Mouse (Mus musculus): ENCODE data around the gene Slc7a14.

The Slc7a14 gene

DNA sequence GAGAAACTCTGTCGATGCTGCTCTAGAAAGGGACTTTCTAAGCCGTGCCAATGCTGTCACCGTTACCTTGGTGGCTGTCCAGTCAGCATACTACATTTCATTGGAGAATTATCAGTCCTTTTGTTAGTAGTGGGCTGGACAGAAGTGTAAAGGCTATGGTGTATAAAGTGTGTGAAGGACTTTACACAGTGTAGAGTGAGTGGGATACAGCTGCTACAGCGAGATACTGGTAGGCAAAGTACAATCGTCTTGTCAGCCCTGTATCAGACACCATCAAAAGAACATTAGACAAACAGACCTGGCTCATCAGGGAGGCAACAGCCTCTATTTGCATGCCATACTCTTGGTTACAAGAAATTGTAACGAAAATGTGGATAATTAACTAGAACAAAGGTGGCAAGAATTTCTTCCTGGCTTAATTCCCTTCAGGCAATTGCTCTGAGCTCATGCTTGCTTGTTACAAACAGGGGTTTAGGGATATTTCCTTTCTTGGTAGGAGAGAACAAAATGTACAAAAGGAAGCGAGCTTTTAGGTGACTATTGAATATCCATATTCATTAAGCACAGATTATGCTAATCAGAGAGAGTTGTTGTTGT lies 48.7 kb downstream of the Slc7a14 start:
- intact Hi-C loops (cut with DNase I) = no loop called here

GRCm38 (mm10) chr3:31260964-31261346 lies 49.2 kb downstream of the Slc7a14 start:
- intact Hi-C loops (cut with DNase I) = no loop called here

DNA sequence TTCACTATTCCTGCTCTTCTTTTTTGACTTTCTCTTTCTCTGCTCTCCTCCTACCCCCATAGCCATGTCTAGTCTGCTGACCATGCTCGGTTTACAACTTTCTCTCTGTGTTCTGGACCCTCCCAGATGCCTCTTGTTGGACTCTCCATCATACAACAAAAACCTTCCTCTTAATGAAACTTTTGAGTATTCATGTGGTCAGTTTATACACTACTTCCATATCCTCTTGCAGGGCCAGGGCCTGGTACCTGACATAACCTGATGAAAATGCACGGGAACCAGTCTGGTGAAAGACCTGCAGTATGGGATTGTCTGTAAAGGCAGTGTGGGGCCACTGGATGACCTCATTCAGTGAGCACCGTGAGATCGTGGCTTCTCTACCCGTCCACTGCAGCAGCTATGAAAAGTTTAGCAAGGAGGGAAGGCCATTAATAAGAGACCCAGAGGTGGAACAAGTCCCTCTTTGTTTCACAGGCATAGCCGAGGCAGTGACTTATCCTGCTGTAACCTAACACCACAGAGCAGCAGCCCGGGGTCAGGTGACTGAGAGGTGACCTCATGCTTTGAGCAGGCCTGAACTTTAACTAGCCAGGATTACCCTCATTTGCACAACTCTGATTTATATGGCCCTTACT lies 49.7 kb downstream of the Slc7a14 start:
- intact Hi-C loops (cut with DNase I) = no loop called here

DNA sequence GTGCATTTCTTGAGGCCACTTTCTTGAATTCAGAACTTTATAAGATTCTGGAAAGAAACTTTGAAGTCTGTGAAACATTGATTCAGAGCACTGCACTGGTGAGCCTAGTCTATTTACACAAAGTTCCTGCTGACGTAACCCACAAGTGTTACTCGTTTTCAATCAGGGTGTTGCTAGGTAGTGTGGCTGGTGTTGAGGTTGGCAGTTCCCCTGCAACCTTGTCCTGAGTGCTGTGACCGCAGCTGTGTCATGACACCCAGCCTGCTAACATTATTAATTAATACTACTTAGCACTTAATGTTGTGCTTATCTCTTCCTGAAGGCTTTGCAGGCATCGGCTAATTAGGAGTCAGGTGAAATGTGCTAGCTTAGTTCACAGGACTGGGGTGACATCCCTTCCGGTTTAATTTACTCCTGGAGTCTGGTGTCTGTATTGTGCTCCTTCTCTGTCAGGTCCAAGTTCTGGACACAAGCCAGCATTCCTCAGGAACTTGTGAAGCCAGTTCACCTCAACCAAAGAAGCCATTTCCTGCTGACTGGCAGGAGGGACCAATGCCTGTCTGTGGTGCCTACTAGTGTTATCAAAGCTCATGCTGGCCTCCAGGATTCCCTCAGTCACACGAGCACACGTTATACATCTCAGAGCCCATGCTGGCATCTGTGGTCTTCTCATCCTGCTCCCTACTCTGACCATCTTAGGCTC lies 50.5 kb downstream of the Slc7a14 start:
- intact Hi-C loops (cut with DNase I) = no loop called here

DNA sequence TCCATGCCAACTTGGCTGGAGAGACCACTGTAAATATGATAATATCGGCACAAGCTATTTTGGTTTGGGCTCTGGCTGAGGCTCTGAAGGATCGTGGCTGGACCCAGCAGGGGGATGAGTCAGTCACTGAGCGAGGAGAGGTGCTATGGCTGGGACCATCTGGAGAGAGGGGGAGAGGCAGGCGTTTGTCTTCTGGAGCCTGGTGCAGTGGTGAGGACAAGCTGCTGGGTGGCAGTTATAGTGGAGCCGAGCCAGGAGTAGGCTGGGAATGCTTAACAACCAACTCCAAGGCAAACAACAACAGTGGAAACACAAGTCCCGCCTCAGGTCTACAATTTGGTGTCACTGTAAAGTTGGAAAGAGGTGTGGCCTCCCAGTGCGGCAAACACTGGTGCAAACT lies 55.8 kb downstream of the Slc7a14 start:
- intact Hi-C loops (cut with DNase I) = no loop called here

DNA sequence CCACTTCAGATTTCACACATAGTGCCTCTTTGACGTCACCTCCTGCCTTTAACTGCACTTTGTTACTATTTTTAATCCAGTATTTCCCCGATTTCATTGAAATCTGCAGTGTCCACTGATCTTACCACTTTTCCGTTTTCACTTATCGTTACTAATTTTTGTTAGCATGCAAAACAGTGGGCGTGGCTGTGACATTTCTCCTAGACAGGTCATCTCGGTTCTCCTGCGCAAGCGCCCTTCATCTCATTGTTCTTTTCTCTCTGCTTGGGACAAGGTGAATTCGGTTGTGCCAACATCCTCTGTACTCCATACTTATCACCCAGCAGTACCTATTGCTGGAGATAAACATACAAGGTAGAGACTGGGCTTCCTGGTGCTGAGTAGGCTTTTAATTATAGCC lies 56.3 kb downstream of the Slc7a14 start:
- intact Hi-C loops (cut with DNase I) = no loop called here

GRCm38 (mm10) chr3:31252566-31252965 lies 57.6 kb downstream of the Slc7a14 start:
- intact Hi-C loops (cut with DNase I) = no loop called here

DNA sequence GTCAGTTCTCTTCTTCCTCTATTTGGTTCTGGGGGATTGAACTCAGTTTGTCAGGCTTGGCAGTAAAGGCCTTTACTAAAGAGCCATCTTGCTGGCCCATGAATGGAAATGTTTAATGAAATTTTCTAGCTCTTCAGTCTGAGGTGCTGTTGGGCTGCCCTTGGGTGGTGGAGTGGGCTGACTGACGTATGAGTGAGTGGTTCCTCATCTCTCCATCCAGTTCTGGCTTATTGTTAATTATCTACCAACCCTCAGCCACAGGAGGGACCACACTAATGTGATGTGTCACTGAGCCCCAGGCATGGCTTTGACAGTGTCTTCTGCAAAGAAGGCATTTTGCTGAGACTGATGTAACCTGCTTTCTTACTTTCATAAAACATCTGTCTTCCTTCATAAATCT lies 66.7 kb downstream of the Slc7a14 start:
- intact Hi-C loops (cut with DNase I) = no loop called here

DNA sequence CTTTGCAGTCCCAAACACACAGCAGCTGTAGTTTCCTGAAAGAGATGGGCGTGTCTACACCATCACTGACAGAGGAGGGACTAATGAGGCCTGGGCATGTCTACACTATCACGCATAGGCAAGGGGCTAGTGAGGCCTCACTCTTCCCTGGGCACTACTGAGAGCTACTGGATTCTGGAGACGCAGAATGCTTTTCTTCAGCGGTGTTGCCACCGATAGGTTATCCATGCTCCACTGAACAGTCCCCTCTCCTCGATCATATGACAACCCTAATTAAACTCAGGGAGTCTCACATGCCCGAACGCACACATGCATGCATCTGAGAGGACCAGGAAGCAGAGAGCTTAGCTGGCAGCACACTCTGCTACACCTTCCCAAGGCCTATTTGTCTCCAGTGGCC lies 69.3 kb downstream of the Slc7a14 start:
- intact Hi-C loops (cut with DNase I) = no loop called here

DNA sequence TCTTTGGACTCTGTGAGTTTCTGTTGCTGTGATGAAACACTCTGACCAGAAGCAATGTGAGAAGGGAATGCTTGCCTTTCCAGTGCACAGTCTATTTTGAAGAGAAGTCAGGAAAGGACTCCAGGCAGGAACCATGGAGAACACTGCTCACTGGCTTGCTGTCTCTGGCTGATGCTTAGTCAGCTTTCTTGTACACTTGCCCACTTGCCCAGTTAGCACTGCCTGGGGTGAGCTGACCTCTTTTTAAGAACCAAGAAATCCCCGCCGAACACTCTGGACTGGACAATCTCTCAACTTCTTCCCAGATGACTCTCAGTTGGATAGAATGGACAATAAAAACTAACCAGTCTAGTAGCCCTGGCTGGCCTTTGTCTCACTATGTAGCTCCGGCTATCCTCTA lies 70.5 kb downstream of the Slc7a14 start:
- intact Hi-C loops (cut with DNase I) = loop anchor here (2.0 to 10.0 kb wide), 3 partner anchors 93 to 363 kb away; no protein-coding TSS in a partner anchor

- intact Hi-C loops (cut with DNase I) = loop anchor here (2.0 to 10.0 kb wide), 3 partner anchors 91 to 364 kb away; no protein-coding TSS in a partner anchor
Observed at GRCm38 (mm10) chr3:31237936-31238335, 72.2 kb downstream of the Slc7a14 start.

DNA sequence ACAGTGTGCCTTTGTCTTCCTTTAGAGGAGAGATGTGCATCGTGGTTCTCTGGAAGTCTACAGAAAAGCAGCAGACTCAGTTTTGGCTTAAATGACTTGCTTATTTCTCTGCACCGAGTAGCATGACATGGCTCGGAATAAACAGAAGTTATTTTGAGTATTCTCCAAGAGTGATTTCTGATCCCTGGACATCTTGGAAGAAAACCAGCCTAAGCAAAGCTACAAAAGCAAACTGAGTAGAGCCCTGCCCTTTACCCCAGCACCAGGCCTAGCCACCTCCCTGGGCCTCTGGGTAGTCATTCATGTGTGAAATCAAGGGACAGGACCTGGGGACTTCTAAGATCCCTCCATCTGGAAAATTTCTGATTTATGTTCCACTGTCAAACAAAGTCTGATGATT lies 74.0 kb downstream of the Slc7a14 start:
- intact Hi-C loops (cut with DNase I) = loop anchor here (5.0 to 10.0 kb wide), 2 partner anchors 181 to 366 kb away; no protein-coding TSS in a partner anchor

- intact Hi-C loops (cut with DNase I) = loop anchor here (10.0 kb wide), 1 partner anchor 180 kb away; no protein-coding TSS in a partner anchor
Observed at GRCm38 (mm10) chr3:31234356-31234755, 75.8 kb downstream of the Slc7a14 start.

GRCm38 (mm10) chr3:31233746-31234312 lies 76.3 kb downstream of the Slc7a14 start:
- intact Hi-C loops (cut with DNase I) = loop anchor here (10.0 kb wide), 1 partner anchor 179 kb away; no protein-coding TSS in a partner anchor

DNA sequence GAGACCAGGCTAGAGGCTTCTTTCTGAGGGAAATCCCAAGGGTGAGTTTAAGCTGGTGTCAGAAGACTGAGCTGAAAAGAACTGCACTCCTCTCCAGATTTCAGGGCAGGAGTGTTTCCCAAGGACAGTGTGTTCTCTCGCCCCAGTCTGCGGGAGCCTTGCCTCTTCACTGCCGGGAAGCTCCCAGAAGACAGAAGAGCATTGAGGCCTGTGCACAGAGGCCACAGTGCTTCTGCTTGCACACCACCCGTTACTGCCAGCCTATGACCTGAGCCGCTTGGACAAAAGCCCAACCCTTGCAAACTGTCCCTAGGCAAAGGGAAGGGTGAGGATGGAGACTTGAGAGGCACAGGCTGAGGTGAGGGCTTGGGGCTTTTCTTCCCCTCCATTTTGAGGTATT lies 80.9 kb downstream of the Slc7a14 start:
- intact Hi-C loops (cut with DNase I) = no loop called here

GRCm38 (mm10) chr3:31228487-31228886 lies 81.7 kb downstream of the Slc7a14 start:
- intact Hi-C loops (cut with DNase I) = no loop called here

DNA sequence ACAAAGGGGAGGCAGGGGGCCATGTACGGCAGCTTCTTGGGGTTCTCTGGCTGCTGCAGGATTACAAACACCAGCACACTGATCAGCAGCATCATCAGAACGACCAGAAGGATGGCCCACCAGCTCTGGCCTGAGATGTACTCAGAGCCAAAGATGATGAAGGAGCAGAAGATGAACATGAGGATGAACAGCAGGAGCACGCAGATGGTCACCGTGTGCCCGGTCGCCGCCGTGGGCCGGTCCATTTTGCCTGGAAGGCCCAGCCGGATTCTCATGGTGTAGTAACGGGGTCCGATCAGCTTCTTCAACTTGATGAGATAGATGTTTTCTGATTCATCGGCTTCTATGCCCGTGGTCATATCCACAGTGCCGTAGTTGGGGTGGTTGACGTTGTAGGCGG lies 86.6 kb downstream of the Slc7a14 start:
- intact Hi-C loops (cut with DNase I) = no loop called here

DNA sequence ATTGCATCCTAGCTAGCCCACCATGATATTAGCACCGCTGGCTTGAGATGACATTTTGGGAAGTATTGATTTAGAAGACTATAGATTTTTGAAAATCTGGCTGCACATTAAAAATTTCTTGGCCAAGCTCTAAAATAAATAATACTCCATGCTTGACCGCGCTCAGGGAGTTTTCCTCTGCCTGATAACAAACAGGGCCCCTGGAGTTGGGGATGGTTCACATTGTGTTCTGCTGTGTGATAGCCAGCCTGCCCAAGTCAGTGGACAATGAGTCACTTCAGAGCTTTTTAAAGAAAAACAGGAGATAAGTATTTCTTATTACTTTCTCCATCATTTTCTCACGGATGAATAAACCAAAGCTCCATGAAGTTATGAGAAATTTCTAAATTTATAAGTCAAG lies 90.1 kb downstream of the Slc7a14 start:
- intact Hi-C loops (cut with DNase I) = no loop called here

- intact Hi-C loops (cut with DNase I) = no loop called here
Observed at GRCm38 (mm10) chr3:31219483-31219882, 90.7 kb downstream of the Slc7a14 start.

GRCm38 (mm10) chr3:31217523-31217922 lies 92.7 kb downstream of the Slc7a14 start:
- intact Hi-C loops (cut with DNase I) = no loop called here

- intact Hi-C loops (cut with DNase I) = no loop called here
Observed at GRCm38 (mm10) chr3:31213802-31214201, 96.4 kb downstream of the Slc7a14 start.
